Mouse (Mus musculus) megakaryocyte, embryonic 14.5 days (primary cell): ENCODE results near the gene Gm45837.

Experiments used
- FLI1 ChIP-seq: IDR thresholded peaks from 2 replicates; pipeline ENCODE4 v1.6.1; 2012; ENCODE audit warnings: low read length, inconsistent platforms, mixed read lengths
- GATA1 ChIP-seq: IDR thresholded peaks from 3 replicates; pipeline ENCODE4 v1.6.1; 2012; ENCODE audit warnings: mixed read lengths, low read length, inconsistent platforms, borderline replicate concordance

- TF ChIP-seq FLI1 (no peak), GATA1 (no peak)
Measured at GRCm38 (mm10) chr7:101509212-101509611, 98.5 kb downstream of the Gm45837 start.
